Mouse (Mus musculus) layer of hippocampus, postnatal 36 days (tissue): Measurements from ENCODE around the gene Arhgap9. TPM values are rescaled to one million over a fixed set of nuclear protein-coding genes. Genes with fewer than 3 reads are reported as not detected.
A peak's percentile ranks its signal among the peaks of the same experiment; 100 is the strongest.

Experiments used
- DNase-seq, 2 experiments: peaks; one replicate each; pipeline ENCODE4 v3.0.0; 2022
- total RNA-seq, 2 experiments: library from RNA; stranded (reverse); gene quantifications; 2 replicates each; pipeline ENCODE4 v1.2.3; 2021

Gene Arhgap9
- 1 to 10 TPM in 1 of 2 experiments, under 1 TPM in 1; 0.86 to 1.0 TPM for total RNA-seq

DNA sequence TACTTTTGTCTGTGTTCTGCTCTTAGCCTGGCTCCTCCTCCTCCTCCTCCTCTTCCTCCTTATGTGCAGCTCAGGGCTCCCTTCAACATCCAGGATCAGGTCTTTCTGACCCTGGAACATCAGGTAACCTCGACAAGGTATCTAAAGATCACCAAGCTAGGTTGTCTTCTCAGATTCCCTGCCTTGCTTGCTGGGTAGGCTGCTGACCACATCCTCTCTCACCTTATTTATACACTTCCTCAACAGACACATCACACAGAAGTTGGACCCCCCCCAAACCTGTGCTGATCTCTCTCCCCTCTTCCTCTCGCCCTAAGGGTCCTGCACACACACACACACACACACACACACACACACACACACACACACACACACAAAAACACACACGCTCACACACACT, at the start of gene Arhgap9:
Arhgap9 (plus strand) TSS at position 344 of the 400 bp plus-strand sequence.
- DNase-seq, result no peak

GRCm38 (mm10) chr10:127272371-127272770, 49.4 kb upstream of the Arhgap9 start:
- no peak for DNase-seq

GRCm38 (mm10) chr10:127274261-127275022, 47.3 kb upstream of the Arhgap9 start:
- DNase-seq, result no peak

GRCm38 (mm10) chr10:127279730-127280129, 42.0 kb upstream of the Arhgap9 start:
- no peak for DNase-seq

DNA sequence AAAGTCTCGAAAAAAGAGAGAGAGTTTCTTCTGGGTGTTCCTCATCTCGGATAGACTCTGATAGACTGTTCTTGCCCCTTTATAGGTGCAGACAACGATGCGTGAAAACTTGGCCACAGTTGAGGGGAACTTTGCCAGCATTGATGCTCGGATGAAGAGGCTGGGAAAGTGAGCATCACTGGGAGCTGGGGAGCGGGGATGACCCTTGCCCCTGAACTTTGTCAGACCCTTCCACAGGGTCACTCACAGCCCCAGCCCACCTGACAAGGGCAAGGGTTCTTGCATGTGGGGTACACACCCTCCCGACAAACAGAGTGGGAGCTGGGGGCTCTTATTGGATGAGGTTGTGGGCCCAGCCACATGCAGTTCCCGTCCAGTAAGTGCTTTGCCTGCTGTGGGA, 40.4 kb upstream of the Arhgap9 start:
- DNase-seq, result no peak

DNA sequence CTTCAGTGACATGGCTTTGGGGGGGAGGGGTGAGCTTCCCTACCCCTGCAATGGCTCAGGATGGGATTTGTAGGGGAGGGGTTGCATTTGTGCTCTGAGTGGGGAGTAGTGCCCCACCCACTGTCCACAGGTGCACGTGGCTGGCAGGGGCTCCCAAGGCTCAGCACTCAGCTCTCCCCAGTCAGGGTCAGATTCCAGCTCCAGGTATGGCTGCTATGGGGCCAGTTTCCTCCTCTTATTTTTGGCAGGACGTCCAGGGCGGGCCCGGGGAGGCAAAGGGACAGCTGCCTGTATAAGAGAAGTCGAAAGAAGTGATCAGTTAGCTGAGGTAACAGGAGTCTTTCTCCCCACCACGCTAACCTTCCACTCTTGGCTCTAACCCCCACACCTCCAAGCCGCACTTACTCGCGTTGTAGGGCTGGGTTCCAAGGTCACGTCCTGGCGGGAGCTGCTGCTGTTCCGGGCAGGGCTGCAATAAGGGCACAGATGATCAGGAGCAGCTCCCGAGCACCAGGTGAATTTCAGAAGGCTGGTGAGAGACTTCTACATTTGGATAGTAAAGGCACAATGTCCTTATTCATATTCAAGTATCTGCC, 39.0 kb upstream of the Arhgap9 start:
- DNase-seq, result no peak

DNA sequence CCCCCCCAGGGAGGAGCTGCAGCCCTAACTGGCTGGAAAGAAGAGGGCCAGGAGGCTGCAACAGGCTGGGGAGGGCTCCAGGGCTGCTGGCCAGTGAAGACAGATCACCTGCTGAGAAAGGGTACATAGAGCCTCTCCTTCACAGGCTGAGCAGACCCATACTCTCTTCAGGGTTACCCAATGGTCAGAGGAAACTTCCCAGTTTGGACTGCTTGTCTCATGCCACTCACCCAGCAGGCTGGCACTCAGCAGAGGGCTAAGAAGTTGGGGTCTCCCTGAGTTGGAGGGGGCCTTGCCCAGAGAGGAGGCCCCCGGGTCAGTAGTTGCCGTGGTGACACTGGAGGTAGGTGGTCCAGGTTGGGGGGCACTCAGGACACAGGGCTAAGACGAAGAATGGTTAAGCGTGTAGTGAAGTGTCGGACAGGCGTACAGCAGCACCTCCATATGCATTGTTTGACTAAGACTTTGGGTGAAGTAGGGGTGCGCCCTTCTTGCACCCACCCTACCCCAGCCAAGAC, 37.6 kb upstream of the Arhgap9 start:
- DNase-seq, result no peak

GRCm38 (mm10) chr10:127284724-127285500, 36.9 kb upstream of the Arhgap9 start:
- DNase-seq, result no peak

- no peak for DNase-seq
Observed at GRCm38 (mm10) chr10:127285644-127286043, 36.1 kb upstream of the Arhgap9 start.

- no peak for DNase-seq
Observed at GRCm38 (mm10) chr10:127286194-127286593, 35.6 kb upstream of the Arhgap9 start.

- DNase-seq, result no peak
Observed at GRCm38 (mm10) chr10:127286730-127287129, 35.0 kb upstream of the Arhgap9 start.

GRCm38 (mm10) chr10:127287271-127287935, 34.4 kb upstream of the Arhgap9 start:
- DNase-seq, result no peak

DNA sequence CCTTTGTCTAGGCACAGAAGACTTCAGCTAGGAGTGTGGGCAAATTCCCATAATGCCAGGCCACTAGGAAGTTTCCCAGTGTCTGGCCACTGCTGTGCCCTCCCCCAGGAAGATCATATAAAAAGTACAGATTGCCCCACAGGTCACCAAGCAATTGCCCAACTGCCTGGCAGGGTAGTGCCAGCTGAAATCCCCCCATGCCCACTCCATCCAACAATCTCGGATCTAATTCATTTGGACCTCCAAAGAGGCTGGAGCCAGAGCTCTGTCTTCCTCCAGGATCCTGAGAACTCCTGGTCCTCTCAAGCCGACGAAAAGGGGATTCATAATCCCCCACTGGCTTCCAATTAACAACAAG, 33.8 kb upstream of the Arhgap9 start:
- no peak for DNase-seq

DNA sequence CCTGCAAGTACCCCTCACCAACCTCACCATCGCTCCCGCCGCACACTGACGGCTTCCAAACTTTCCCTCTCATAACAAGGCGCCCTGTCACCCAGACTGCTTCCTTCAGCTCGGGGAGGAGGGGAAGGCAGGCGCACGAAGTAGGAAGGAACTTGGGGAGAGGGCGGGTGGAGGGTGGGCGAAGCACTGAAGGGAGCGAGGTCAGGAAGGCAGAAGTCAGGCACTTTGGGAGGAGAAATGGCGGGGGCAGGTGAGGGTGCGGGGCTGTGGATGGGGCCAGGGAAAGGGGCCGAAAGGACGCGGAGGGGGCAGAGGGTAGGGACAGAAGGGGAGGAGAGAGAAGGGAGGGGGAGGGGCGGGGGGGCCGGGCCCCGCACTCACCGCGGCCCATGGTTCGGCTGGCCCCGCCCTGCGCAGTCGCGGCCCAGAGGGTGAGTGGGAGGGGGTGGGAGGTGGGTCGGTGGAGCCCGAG, 33.4 kb upstream of the Arhgap9 start:
- DNase-seq, result peak in 1 of 2 experiments; percentile 37

- peak; percentile 83 to 85 for DNase-seq
Observed at GRCm38 (mm10) chr10:127288800-127289572, 32.8 kb upstream of the Arhgap9 start, which contains the start of gene Mbd6. Mbd6 (minus strand) TSS chr10:127289018.

DNA sequence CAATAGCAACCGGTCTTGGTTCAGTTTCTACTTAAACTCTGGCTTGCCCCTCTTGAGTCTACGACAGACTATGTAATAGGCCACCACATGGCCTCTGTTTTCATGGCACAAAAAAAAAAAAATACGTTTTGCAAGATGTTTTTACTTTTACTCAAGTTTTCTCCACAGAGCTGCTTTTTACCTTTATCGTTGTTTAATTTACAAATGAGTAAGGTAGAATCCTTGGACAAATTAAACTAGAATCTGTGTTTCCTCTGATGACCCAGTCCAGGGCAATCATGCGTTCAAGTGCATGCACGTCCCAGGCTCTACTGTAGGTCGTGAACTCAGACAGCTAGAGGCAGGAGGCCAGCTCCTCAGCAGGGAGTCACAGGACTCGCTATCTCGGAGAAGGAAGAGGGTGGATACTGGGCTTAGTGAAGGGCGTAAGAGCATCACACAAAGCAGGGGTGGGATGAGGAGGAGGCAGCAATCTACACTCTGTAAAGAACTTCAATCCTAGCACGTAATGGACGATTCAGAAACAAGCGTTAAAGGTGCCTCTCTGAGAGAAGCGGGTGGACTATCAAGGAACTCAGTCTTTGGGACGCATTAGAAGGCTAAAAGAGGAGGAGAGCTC, 32.1 kb upstream of the Arhgap9 start:
- no peak for DNase-seq

- peak; percentile 99 for DNase-seq
Observed at GRCm38 (mm10) chr10:127290307-127290929, 31.3 kb upstream of the Arhgap9 start.

GRCm38 (mm10) chr10:127290930-127291880, 30.6 kb upstream of the Arhgap9 start:
- peak in 1 of 2 experiments; percentile 67 for DNase-seq
